Mouse (Mus musculus): ENCODE results near the gene Aox2.
"Not testable (repeated sequence)": the region's sequence is repeated elsewhere in the genome, so short reads cannot be mapped to it uniquely, and the experiment has no call there.

The Aox2 gene

GRCm38 (mm10) chr1:58344570-58344969 is 66.4 kb downstream of the Aox2 start:
- in situ Hi-C loops (cut with MboI), result no loop called here

- in situ Hi-C loops (cut with MboI), result no loop called here
Measured at GRCm38 (mm10) chr1:58346159-58346558, 68.0 kb downstream of the Aox2 start.

GRCm38 (mm10) chr1:58348712-58349111 is 70.6 kb downstream of the Aox2 start:
- in situ Hi-C loops (cut with MboI), result no loop called here

- in situ Hi-C loops (cut with MboI), result no loop called here
Measured at GRCm38 (mm10) chr1:58353238-58353893, 75.2 kb downstream of the Aox2 start.

- in situ Hi-C loops (cut with MboI), result no loop called here
Measured at GRCm38 (mm10) chr1:58358958-58359901, 81.1 kb downstream of the Aox2 start.

GRCm38 (mm10) chr1:58362296-58362695 is 84.2 kb downstream of the Aox2 start:
- in situ Hi-C loops (cut with MboI), result no loop called here

GRCm38 (mm10) chr1:58364551-58364950 is 86.4 kb downstream of the Aox2 start:
- in situ Hi-C loops (cut with MboI), result no loop called here

GRCm38 (mm10) chr1:58365829-58366228 is 87.7 kb downstream of the Aox2 start:
- in situ Hi-C loops (cut with MboI), result no loop called here

GRCm38 (mm10) chr1:58366737-58367471 is 88.8 kb downstream of the Aox2 start:
- in situ Hi-C loops (cut with MboI), result no loop called here

GRCm38 (mm10) chr1:58369716-58370115 is 91.6 kb downstream of the Aox2 start:
- in situ Hi-C loops (cut with MboI), result no loop called here

GRCm38 (mm10) chr1:58374266-58374665 is 96.1 kb downstream of the Aox2 start:
- in situ Hi-C loops (cut with MboI), result not testable (repeated sequence)

- in situ Hi-C loops (cut with MboI), result no loop called here
Measured at GRCm38 (mm10) chr1:58375574-58376147, 97.5 kb downstream of the Aox2 start.

- in situ Hi-C loops (cut with MboI), result no loop called here
Measured at GRCm38 (mm10) chr1:58382586-58383281, 104.6 kb downstream of the Aox2 start.

GRCm38 (mm10) chr1:58391421-58392267 is 113.5 kb downstream of the Aox2 start:
- in situ Hi-C loops (cut with MboI), result no loop called here

- in situ Hi-C loops (cut with MboI), result no loop called here
Measured at GRCm38 (mm10) chr1:58392268-58392651, 114.1 kb downstream of the Aox2 start.

- in situ Hi-C loops (cut with MboI), result no loop called here
Measured at GRCm38 (mm10) chr1:58392652-58393283, 114.6 kb downstream of the Aox2 start, which contains the start of gene Bzw1. Gene Bzw1, plus strand, starts transcription at chr1:58392898.

GRCm38 (mm10) chr1:58393284-58394195 is 115.4 kb downstream of the Aox2 start:
- in situ Hi-C loops (cut with MboI), result no loop called here

- in situ Hi-C loops (cut with MboI), result no loop called here
Measured at GRCm38 (mm10) chr1:58395341-58395740, 117.2 kb downstream of the Aox2 start.

- in situ Hi-C loops (cut with MboI), result no loop called here
Measured at GRCm38 (mm10) chr1:58396179-58396578, 118.1 kb downstream of the Aox2 start.

Data from mature B cell (primary cell).